Mouse (Mus musculus): ENCODE results near the gene Ccdc162. TPM values are rescaled to one million over a fixed set of nuclear protein-coding genes. Genes with fewer than 3 reads are reported as not detected.

The Ccdc162 gene
- polyA plus RNA-seq, 1 experiment from 2014 or later = 0.12 TPM

DNA sequence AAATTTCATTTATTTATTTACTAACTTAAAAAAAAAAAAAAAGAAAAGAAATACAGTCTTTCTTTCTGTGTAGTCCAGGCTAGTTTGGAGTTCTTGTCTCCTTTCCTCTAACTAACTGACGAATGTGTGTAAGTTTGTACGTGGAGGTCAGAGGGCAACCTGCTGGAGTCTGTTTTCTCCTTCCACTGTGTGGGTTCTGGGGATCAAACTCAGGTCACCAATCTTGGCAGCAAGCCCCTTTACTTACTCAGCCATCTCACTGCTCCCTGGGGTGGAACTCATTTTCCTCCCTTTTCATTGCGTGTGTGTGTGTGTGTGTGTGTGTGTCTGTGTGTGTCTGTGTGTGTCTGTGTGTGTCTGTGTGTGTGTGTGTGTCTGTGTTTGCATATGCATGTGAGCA is 148.1 kb downstream of the Ccdc162 start:
- Histone ChIP-seq H3K27ac (ENCODE audit: low read length) (no peak overlapping the region), H3K9me3 (replicated peaks; ENCODE audit: control insufficient read depth, low read length) (no peaks in the 10 kb centered on the region), H3K36me3 (ENCODE audit: control insufficient read depth, insufficient read depth) (no peaks in the 10 kb centered on the region), H3K9ac (ENCODE audit: low read depth, low read length) (no peak overlapping the region), H3K27me3 (ENCODE audit: control insufficient read depth, insufficient read depth, low read depth, low read length) (no peaks in the 10 kb centered on the region), H3K4me1 (ENCODE audit: control insufficient read depth, low read depth, low read length) (no peaks in the 10 kb centered on the region; the same call in 1 of the 2 replicates), H3K4me2 (ENCODE audit: low read depth, low read length) (no peak overlapping the region), H3K4me3 (ENCODE audit: low read depth, low read length) (no peak overlapping the region)
- no peak for ATAC-seq (ENCODE audit: low read depth)
- 55% methylated on average over 3 of the region's 3 CpGs for WGBS (ENCODE audit: insufficient replicate concordance)

DNA sequence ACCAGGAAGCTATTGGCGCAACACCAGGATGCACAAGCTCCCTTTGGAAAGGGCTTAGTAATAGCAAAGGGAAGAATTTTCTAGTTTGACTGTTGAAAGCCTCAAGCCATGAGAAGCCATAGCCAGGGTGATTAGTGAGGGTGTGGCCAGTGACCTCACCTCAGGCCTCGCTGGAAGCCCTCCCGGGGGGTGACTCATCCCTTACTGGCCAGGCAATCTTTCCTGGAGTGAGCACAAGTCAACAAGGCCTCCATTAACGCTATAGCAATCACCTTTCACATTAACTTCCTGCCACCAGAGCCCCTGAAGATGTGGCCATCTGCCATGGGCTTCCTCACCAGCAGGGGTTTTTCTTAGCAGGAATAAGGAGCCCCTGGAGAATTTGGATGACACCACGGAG is 151.3 kb downstream of the Ccdc162 start:
- Histone ChIP-seq H3K4me3 (ENCODE audit: low read depth, low read length) (no peak overlapping the region), H3K27ac (ENCODE audit: low read length) (no peak overlapping the region), H3K36me3 (ENCODE audit: control insufficient read depth, insufficient read depth) (no peaks in the 10 kb centered on the region), H3K9me3 (replicated peaks; ENCODE audit: control insufficient read depth, low read length) (no peaks in the 10 kb centered on the region), H3K4me1 (ENCODE audit: control insufficient read depth, low read depth, low read length) (no peaks in the 10 kb centered on the region), H3K27me3 (ENCODE audit: control insufficient read depth, insufficient read depth, low read depth, low read length) (no peaks in the 10 kb centered on the region), H3K4me2 (ENCODE audit: low read depth, low read length) (no peak overlapping the region), H3K9ac (ENCODE audit: low read depth, low read length) (no peak overlapping the region)
- ATAC-seq (ENCODE audit: low read depth) = no peak
- 27% methylated on average over 5 of the region's 5 CpGs for WGBS (ENCODE audit: insufficient replicate concordance)

DNA sequence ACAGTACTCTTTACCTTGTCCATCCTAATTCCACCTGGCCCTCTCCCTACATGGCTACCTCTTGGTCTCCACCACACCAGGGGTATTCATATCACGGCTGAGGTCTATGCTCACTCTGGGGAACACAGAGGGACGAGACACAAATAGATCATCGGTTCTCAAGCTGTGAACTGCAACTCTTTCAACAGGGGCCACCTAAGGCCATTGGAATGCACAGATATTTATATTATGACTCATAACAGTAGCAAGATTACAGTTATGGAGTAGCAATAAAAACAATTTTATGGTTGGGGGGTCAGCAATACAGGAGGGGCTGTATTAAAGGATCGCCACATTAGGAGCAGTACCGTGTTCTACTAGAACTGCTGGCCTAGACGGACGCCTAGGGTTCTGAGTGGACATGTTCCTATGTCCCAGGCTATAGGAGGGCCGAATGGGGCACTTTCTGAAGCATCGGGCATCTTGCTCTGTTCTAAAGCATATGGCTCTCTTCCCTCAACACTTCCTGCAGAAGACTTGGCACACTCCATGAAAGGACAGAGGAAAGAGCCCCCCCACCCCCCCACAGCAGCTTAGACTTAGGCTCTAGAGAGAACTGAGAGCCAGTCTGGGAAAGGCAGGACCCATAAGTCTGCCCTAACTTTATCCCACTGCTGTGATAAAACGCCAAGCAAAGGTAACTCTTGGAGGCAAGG is 154.6 kb downstream of the Ccdc162 start:
- H3K27ac ChIP-seq (ENCODE audit: low read length) = no peak overlapping the region
- H3K4me1 ChIP-seq (ENCODE audit: control insufficient read depth, low read depth, low read length) = no peaks in the 10 kb centered on the region
- H3K4me2 ChIP-seq (ENCODE audit: low read depth, low read length) = no peak overlapping the region
- no peaks in the 10 kb centered on the region; the same call in 1 of the 2 replicates for H3K9me3 ChIP-seq (replicated peaks; ENCODE audit: control insufficient read depth, low read length)
- H3K4me3 ChIP-seq (ENCODE audit: low read depth, low read length) = no peak overlapping the region
- no peaks in the 10 kb centered on the region for H3K27me3 ChIP-seq (ENCODE audit: control insufficient read depth, insufficient read depth, low read depth, low read length)
- H3K36me3 ChIP-seq (ENCODE audit: control insufficient read depth, insufficient read depth) = no peaks in the 10 kb centered on the region
- no peak for ATAC-seq (ENCODE audit: low read depth)
- WGBS (ENCODE audit: insufficient replicate concordance) = 71% methylated on average over 10 of the region's 10 CpGs
- H3K9ac ChIP-seq (ENCODE audit: low read depth, low read length) = no peak overlapping the region

DNA sequence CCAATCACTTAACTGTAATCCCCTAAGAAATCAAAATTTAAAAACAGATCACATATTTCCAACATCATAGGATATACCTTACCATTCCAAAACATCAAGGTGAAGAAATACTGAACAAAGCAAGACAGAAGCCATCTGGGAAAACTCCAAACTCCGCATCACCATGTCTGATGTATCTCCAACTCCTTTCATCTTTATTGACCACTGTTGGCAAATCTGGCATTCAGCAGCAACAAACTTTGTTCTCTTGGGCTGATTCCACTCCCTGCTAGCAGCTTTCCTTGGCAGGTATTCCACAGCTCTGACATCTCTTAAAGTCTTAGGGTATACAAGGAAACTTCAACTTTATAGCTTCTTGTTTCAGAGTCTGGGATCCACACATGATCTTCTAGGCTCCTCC is 158.0 kb downstream of the Ccdc162 start:
- Histone ChIP-seq H3K4me3 (ENCODE audit: low read depth, low read length) (no peak overlapping the region), H3K9me3 (replicated peaks; ENCODE audit: control insufficient read depth, low read length) (no peaks in the 10 kb centered on the region; the same call in 1 of the 2 replicates), H3K4me1 (ENCODE audit: control insufficient read depth, low read depth, low read length) (no peaks in the 10 kb centered on the region), H3K27me3 (ENCODE audit: control insufficient read depth, insufficient read depth, low read depth, low read length) (no peaks in the 10 kb centered on the region), H3K4me2 (ENCODE audit: low read depth, low read length) (no peak overlapping the region), H3K9ac (ENCODE audit: low read depth, low read length) (no peak overlapping the region), H3K27ac (ENCODE audit: low read length) (no peak overlapping the region), H3K36me3 (ENCODE audit: control insufficient read depth, insufficient read depth) (no peaks in the 10 kb centered on the region)
- no peak for ATAC-seq (ENCODE audit: low read depth)
- WGBS (ENCODE audit: insufficient replicate concordance) = 68% methylated on average over 1 of the region's 1 CpGs

DNA sequence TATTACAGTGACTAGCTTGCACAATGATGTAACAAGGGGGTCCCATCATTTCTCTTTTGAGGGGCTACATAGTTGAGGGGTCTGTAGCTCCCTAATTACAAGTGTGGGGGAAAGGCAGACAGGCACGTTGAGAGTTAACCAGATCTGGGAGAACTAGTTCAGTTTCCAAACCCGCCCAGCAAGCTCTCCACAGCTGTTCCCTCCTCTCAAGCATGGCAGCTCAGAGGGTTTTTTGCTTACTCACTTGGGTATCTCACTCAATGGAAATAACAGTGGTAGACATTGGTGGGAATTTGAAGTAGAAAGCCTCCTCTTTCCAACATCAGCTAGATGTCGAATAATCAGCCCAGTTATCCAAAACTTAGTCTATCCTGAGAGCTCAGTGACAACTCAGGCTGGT is 161.4 kb downstream of the Ccdc162 start:
- 60% methylated on average over 3 of the region's 3 CpGs for WGBS (ENCODE audit: insufficient replicate concordance)
- Histone ChIP-seq H3K4me2 (ENCODE audit: low read depth, low read length) (no peak overlapping the region), H3K4me3 (ENCODE audit: low read depth, low read length) (no peak overlapping the region), H3K9me3 (replicated peaks; ENCODE audit: control insufficient read depth, low read length) (no peaks in the 10 kb centered on the region; the same call in 1 of the 2 replicates), H3K9ac (ENCODE audit: low read depth, low read length) (no peak overlapping the region), H3K27me3 (ENCODE audit: control insufficient read depth, insufficient read depth, low read depth, low read length) (no peaks in the 10 kb centered on the region), H3K4me1 (ENCODE audit: control insufficient read depth, low read depth, low read length) (peaks cover 2% of the 10 kb centered on the region; the same call in 1 of the 2 replicates), H3K36me3 (ENCODE audit: control insufficient read depth, insufficient read depth) (no peaks in the 10 kb centered on the region), H3K27ac (ENCODE audit: low read length) (no peak overlapping the region)
- no peak for ATAC-seq (ENCODE audit: low read depth)

DNA sequence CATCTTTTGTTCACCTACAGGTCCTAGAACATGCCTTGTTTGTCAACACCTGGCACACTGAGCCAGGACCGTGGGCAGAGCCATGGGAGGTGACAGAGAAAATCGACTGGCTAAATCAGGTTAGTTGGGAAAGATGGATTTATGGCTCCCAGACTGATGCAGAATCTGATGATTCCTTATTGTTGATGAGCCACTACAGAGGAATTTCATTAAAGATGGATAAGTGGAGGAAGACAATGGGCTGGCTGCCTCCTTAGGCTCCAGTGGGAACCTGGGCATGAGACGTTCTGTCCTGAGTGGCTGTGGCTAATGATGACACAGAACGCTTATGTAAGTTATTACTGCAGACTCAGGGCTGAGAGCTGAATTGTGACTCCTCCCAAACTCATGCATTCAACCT is 162.7 kb downstream of the Ccdc162 start:
- H3K4me3 ChIP-seq (ENCODE audit: low read depth, low read length) = no peak overlapping the region
- no peak for ATAC-seq (ENCODE audit: low read depth)
- H3K27me3 ChIP-seq (ENCODE audit: control insufficient read depth, insufficient read depth, low read depth, low read length) = no peaks in the 10 kb centered on the region
- no peak overlapping the region for H3K27ac ChIP-seq (ENCODE audit: low read length)
- no peaks in the 10 kb centered on the region for H3K36me3 ChIP-seq (ENCODE audit: control insufficient read depth, insufficient read depth)
- no peak overlapping the region for H3K4me2 ChIP-seq (ENCODE audit: low read depth, low read length)
- H3K9me3 ChIP-seq (replicated peaks; ENCODE audit: control insufficient read depth, low read length) = peaks cover 4% of the 10 kb centered on the region; the same call in 1 of the 2 replicates
- peaks cover 2% of the 10 kb centered on the region; the same call in 1 of the 2 replicates for H3K4me1 ChIP-seq (ENCODE audit: control insufficient read depth, low read depth, low read length)
- WGBS (ENCODE audit: insufficient replicate concordance) = 50% methylated on average over 4 of the region's 4 CpGs
- no peak overlapping the region for H3K9ac ChIP-seq (ENCODE audit: low read depth, low read length)

DNA sequence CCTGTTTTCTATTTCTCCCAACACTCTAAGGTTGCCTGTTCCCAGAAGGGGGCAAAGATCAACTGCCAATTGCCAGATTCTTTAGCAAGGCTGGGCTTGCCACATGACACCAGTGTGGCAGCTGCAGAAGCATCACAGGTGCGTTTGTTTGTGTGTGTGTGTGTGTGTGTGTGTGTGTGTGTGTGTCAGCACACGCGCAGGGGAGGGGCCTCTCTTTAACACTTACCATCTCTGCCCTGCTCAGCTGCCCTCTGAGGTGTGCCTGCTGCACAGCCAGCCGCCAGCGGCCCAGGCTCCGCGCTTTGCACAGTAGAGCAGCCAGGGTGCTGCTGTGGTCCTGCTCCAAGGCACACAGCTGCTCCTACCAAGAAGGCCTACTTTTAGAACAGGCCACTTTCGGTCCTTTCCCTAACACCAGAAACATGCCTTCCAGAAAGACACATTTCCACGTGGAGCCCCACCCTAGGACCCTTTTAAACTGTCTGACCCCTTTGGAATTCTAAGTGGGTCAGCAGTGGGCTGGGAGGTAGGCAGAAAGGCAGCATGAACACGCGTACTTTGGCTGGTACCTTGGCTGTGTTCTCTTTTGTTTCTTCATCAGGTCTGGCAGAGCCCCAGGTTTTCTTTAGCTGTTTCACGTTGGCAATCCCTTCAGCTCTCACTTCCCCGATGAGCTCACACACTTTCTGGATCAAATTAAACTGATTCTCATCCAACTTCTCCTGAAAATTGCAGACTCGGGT is 163.4 kb downstream of the Ccdc162 start:
- 61% methylated on average over 14 of the region's 14 CpGs for WGBS (ENCODE audit: insufficient replicate concordance)
- no peaks in the 10 kb centered on the region for H3K27me3 ChIP-seq (ENCODE audit: control insufficient read depth, insufficient read depth, low read depth, low read length)
- peaks cover 2% of the 10 kb centered on the region; the same call in 1 of the 2 replicates for H3K4me1 ChIP-seq (ENCODE audit: control insufficient read depth, low read depth, low read length)
- H3K4me2 ChIP-seq (ENCODE audit: low read depth, low read length) = no peak overlapping the region
- no peak overlapping the region for H3K9ac ChIP-seq (ENCODE audit: low read depth, low read length)
- no peaks in the 10 kb centered on the region for H3K36me3 ChIP-seq (ENCODE audit: control insufficient read depth, insufficient read depth)
- ATAC-seq (ENCODE audit: low read depth) = no peak
- H3K27ac ChIP-seq (ENCODE audit: low read length) = no peak overlapping the region
- H3K9me3 ChIP-seq (replicated peaks; ENCODE audit: control insufficient read depth, low read length) = peaks cover 4% of the 10 kb centered on the region; the same call in 1 of the 2 replicates
- H3K4me3 ChIP-seq (ENCODE audit: low read depth, low read length) = no peak overlapping the region

DNA sequence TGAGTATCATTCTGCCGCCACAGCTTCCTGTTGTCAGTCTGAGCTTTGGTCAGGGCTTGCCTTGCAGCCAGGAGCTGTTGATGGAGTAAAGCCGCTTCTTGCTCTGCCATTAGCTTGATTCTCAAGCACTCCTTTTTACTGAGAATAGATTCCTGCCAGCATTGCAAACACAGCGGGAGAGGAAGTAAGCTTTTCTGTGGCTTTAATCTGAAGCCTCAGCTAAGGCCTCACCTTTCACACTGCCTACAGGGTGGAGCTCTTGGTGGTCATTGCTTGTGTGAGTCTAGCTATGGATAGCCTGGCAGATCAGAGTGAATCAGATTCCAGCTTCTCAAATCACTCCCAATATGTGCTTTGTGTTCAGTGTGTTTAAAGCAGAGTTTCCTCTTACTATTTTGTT is 164.1 kb downstream of the Ccdc162 start:
- no peak for ATAC-seq (ENCODE audit: low read depth)
- Histone ChIP-seq H3K27ac (ENCODE audit: low read length) (no peak overlapping the region), H3K9me3 (replicated peaks; ENCODE audit: control insufficient read depth, low read length) (peaks cover 4% of the 10 kb centered on the region; the same call in 1 of the 2 replicates), H3K36me3 (ENCODE audit: control insufficient read depth, insufficient read depth) (no peaks in the 10 kb centered on the region), H3K9ac (ENCODE audit: low read depth, low read length) (no peak overlapping the region), H3K27me3 (ENCODE audit: control insufficient read depth, insufficient read depth, low read depth, low read length) (no peaks in the 10 kb centered on the region), H3K4me2 (ENCODE audit: low read depth, low read length) (no peak overlapping the region), H3K4me1 (ENCODE audit: control insufficient read depth, low read depth, low read length) (peaks cover 2% of the 10 kb centered on the region; the same call in 1 of the 2 replicates), H3K4me3 (ENCODE audit: low read depth, low read length) (no peak overlapping the region)
- 22% methylated on average over 3 of the region's 3 CpGs for WGBS (ENCODE audit: insufficient replicate concordance)

DNA sequence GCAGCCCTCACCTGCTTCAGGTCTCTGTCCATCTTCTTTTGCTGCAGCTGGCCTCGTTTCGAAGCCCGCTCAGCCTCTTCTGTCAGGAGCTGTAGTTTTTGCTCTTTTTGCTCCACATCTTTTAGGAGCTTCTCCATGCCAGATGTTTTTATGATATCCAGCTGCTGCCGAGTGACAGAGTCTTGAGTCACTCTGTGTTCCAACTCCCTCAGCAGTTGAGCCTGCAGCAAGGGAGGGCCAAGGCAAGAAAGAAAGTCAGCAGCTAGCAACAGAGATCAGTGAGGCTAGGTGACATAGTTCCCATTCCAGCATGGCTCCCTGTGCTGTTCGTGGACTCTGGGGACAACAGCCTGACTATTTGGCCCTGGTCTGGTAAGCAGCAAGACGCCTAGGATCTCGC is 165.7 kb downstream of the Ccdc162 start:
- ATAC-seq (ENCODE audit: low read depth) = no peak
- H3K27me3 ChIP-seq (ENCODE audit: control insufficient read depth, insufficient read depth, low read depth, low read length) = no peaks in the 10 kb centered on the region
- no peak overlapping the region for H3K27ac ChIP-seq (ENCODE audit: low read length)
- H3K9me3 ChIP-seq (replicated peaks; ENCODE audit: control insufficient read depth, low read length) = peaks cover 4% of the 10 kb centered on the region; the same call in 1 of the 2 replicates
- H3K4me2 ChIP-seq (ENCODE audit: low read depth, low read length) = no peak overlapping the region
- H3K4me1 ChIP-seq (ENCODE audit: control insufficient read depth, low read depth, low read length) = peaks cover 2% of the 10 kb centered on the region; the same call in 1 of the 2 replicates
- H3K36me3 ChIP-seq (ENCODE audit: control insufficient read depth, insufficient read depth) = no peaks in the 10 kb centered on the region
- 65% methylated on average over 7 of the region's 7 CpGs for WGBS (ENCODE audit: insufficient replicate concordance)
- no peak overlapping the region for H3K9ac ChIP-seq (ENCODE audit: low read depth, low read length)
- no peak overlapping the region for H3K4me3 ChIP-seq (ENCODE audit: low read depth, low read length)

All from liver, embryonic 16.5 days (tissue).